Mouse (Mus musculus): ENCODE measurements around the gene Il6st.

DNA sequence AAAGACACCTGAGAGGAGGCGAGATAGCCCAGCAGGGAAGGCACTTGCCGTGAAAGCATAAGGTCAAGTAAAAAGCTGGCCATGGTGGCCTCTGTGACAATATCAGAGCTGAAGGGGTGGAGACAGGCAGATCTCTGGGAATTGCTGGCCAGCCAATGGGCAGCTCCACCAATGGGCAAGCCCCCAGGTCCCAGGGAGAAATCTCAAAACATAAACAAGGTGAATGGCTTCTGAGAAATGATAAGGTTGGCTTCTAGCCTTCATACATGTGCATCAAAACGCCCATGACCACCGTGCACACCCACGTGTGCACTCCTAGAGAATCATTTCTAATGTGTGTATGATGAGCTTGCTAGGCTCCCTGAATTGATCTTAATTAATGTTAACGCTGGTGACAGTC is 68.4 kb downstream of the Il6st start:
- no peak for TF ChIP-seq POLR2A (IDR thresholded peaks at IDR 0.05; ENCODE audit: borderline replicate concordance, extremely low read depth, insufficient read depth, insufficient read length, poor library complexity, severe bottlenecking)
- TF ChIP-seq CTCF (IDR thresholded peaks at IDR 0.05; ENCODE audit: borderline replicate concordance, extremely low read depth, insufficient read depth, insufficient read length), result no peak

Measured in brain, embryonic 14.5 days (tissue).